Mouse (Mus musculus) adrenal gland, adult 10 weeks (tissue): Measurements from ENCODE around the gene Adra1b. TPM values are rescaled to one million over a fixed set of nuclear protein-coding genes. Genes with fewer than 3 reads are reported as not detected.

Experiments
- polyA plus RNA-seq: library from polyadenylated mRNA; stranded (reverse); fragments of 350-450 nt; fragmentation: Illumina TruSeq; extraction: RNeasy Lipid Tissue Mini Kit (QIAGEN cat#74804); gene quantifications from one replicate; pipeline ENCODE4 v1.2.3, GENCODE M21; 2014; ENCODE audit warnings: low read depth, low replicate concordance

Gene Adra1b
- 0.23 TPM for polyA plus RNA-seq

GRCm38 (mm10) chr11:43901051-43901654 is at the start of gene Adra1b:
Gene Adra1b (minus strand): TSS chr11:43901210.

GRCm38 (mm10) chr11:43747233-43748226 is 153.5 kb downstream of the Adra1b start, which contains the start of gene Ttc1:
Gene Ttc1 (minus strand): TSS chr11:43748008.

Other genes starting within 250 kb of the Adra1b start
- gene Pwwp2a, start 219.2 kb downstream of the Adra1b start, polyA plus RNA-seq = 28.4 TPM
- 99.8 TPM for gene Ttc1, start 153.2 kb downstream of the Adra1b start, polyA plus RNA-seq